Mouse (Mus musculus) spleen, postnatal 10 days (tissue): Measurements from ENCODE around the gene Gpr155.
A peak's percentile ranks its signal among the peaks of the same experiment; 100 is the strongest.

Source experiments
- DNase-seq, 2 experiments: peaks; one replicate each; pipeline ENCODE4 v3.0.0; 2021 to 2022; ENCODE audit warnings: low spot score in 2 of 2

Gene Gpr155

DNA sequence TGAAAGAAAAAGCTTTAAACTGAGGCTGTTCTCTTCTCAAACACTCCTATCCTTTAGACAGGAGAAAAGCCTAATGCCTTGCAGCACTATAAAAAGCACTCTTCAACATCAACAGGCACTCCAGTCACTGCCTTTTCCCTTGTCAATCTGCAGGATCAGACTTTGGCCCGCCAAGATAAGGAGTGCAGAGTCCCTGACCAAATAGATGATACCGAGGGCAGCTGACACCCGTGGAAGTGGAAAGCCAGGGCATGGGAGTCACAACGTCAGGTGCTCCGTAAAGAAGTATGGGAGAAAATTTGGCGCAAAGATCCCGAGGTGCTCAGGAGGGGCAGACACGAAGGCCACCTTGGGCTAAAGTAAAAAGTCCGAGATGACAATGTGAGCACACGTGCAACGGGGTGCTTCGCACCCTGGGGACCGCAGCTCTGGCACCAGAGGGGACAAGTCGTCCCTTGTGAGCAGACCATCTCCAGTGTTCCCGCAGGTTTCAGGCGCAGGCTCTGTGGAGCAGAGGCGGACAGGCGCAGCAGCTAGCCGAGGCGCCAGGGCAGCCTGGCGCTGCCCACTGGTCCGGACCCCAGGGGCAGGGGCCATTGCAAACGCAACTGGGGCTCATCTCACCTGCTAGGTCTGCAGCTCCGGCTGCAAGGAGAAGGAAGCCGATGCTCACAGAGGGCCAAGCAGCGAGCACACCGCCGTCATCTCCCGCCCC lies 574 bp downstream of the Gpr155 start:
- no peak for DNase-seq

DNA sequence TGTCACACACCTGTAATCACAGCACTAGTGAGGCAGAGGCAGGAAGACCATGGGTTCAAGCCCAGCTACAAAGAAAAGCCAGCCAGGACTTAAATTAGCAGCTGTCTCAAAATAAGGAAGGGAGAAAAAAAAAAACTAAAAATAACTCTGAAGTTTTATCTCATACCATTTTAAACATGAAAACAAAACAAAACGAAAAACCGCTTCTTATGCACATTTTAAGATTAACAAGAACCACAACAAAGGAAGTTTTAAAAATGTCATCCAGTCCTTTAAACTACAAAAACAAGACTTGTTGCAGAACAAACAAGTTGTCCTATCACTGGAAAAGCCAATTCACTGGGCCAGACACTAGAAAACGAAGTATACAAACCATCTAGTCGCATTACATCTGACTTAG lies 1.2 kb downstream of the Gpr155 start:
- no peak for DNase-seq

GRCm38 (mm10) chr2:73380298-73380975 lies 5.9 kb downstream of the Gpr155 start:
- peak in 1 of 2 experiments; percentile 7 for DNase-seq

DNA sequence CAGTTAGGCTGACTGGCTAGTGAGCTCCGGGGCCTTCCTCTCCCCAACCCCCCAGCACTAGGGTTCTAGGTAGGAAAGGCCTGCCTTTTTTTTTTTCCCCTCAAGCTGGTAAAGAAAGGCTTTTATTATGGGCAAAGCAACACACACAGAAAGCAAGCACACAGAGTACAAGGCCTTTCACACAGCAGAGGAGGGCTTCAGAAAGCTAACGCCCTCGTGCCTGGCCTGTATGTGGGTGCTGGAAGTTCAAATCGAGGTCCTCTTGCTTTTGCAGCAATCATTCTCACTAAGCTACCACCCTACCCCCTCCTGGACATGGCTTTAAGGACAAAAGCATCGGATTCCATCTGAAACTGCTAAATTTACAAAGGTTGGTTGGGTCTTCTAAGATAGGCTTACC lies 6.7 kb downstream of the Gpr155 start:
- DNase-seq = no peak

DNA sequence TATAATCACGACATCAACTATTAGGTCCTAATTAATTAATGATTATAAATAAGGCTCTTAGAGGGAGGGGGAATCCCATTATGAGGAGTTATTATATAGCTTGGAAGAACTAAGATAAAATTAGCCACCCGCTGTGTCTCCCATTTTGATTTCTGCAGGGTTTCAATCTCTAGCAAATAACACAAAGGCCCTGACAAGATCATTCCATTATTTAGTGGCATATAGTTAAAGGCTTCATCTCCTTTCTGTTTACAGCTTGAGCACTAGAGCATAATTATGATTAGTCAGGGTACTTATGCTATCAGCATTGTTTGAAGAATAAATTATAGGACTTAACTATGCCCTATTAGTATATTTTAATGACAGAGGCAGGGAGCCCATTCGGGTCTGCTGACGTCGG lies 8.0 kb downstream of the Gpr155 start:
- no peak for DNase-seq

DNA sequence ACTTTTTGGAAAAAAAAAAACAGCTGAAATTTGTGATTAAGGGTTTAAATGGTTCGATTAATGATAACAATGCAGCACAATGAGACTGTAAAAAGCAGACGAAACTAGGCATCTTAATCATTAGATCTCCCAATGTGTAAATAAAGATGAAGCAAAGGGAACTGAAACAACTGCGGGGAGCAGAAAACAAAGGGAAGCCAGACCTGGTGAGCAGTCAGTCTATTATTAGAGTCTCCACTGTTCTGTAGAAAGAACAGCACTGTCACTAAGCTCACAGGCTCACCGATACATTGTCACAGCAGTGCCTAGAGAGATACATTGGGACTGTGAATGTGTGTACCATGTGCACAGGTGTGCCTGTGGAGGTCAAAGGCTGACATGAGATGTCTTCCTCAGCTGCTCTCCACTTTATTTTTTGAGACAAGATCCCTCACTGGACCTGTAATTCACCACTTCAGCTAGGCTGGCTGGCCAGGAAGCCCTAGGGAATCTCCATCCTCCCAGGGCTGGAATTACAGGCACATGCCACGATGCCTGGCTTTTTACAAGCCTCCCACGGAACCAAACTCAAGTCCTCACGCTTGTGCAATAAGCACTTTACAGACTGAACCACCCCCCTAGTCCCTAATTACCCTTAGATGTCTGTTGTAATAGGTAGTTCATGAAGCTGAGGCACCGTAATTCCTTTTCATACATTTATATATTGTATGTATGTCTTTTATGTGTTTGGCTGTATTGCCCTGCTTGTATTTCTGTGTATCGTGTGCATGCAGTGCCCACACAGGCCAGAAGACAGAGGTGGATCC lies 14.6 kb downstream of the Gpr155 start:
- no peak for DNase-seq

GRCm38 (mm10) chr2:73363448-73363847 lies 22.9 kb downstream of the Gpr155 start:
- DNase-seq = no peak

DNA sequence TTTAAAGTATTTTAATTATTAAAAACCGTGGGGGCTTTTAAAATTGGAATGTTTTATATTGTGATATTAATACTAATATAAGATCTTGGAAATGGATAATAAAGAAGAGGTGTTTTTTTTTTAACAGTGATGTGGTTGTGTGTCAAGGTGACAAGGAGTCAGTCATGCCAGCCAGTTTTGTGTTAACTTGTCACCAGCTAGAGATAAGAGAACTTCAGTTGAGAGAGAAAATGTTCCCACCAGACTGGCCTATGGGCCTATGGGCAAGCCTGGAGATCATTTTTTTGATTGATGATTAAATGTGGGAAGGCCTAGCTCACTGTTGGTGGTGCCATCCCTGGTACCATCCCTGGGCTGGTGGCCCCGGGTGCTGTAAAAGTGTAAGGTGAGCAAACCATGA lies 25.8 kb downstream of the Gpr155 start:
- DNase-seq = no peak

DNA sequence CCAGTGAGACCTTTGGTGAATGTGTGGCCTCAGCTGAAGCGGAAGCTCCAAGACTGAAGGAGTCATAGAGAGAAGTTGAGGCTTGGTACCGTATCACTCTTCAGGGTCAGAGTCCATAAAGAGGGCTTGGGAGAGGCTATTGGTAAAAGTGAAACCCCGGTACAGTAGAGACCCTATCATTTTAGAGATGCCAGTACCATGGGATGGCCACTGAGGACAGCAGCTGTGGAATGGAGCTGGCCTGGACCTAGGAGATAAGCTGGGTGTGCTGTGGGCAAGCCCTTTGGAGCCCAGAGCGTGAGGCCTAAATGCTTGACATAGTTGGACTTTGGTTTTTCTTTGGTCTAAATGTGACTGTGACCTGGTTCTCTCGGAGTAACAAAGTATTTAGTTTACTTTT lies 26.4 kb downstream of the Gpr155 start:
- peak; percentile 60 to 77 for DNase-seq

DNA sequence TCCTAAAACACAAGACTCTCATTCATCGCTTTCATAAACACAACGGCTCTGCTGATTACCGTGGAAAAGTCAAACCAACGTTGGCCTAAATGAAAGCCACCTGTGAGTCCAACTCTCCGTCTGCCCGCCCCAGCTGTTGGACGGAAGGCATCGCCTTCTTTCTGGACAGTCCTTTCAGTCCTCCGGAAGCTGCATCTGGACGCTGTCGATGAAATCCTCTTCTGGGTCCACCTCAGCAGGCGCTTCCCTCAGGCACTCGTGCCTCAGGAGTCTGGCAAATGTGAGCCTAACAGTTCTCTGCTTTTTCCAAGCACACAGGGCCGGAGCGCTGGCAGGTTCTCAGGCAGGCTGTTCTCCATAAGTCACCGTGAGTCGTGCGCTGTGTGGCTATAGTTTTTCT lies 29.4 kb downstream of the Gpr155 start:
- no peak for DNase-seq

DNA sequence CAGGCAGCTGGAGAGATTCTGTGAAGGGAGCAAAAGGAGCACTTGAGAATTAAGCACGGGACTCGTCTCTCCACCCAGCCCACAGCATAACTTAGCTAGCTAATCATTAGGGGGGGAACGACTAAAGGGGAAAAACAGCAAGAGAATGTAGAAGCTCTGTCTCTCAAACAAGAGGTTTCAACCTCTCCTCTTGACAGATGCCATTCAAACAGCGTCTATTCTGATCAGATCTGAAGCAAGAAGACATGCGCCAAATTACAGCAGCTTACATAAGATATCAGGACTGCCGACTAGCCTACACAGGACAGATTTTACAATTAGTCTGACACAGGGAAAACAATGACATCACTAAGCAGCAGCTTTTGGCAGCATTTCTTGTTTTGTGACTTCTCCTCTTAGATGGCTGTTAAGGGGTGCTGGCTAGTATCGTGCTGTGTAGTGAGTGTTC lies 34.4 kb downstream of the Gpr155 start:
- no peak for DNase-seq

DNA sequence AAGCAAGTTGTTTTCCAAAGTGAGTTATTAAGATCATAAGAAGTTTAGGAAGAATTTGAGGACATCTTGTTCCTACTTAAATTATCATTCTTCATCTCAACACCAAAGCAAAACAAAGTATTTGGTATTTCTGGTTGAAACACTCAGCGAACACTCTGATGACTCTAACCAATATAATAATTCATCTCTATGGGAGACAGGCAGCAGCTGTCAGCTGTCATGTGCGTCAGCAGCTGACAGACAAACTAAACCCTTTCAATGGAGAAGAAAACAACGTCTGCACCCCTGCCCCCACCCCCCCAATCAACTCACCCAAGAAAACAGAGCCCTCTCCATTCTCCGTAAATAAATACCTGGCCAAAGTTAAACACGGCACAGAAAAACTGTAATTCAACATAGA lies 34.9 kb downstream of the Gpr155 start:
- no peak for DNase-seq

GRCm38 (mm10) chr2:73348221-73348620 lies 38.2 kb downstream of the Gpr155 start:
- no peak for DNase-seq

GRCm38 (mm10) chr2:73347766-73348165 lies 38.6 kb downstream of the Gpr155 start:
- no peak for DNase-seq

DNA sequence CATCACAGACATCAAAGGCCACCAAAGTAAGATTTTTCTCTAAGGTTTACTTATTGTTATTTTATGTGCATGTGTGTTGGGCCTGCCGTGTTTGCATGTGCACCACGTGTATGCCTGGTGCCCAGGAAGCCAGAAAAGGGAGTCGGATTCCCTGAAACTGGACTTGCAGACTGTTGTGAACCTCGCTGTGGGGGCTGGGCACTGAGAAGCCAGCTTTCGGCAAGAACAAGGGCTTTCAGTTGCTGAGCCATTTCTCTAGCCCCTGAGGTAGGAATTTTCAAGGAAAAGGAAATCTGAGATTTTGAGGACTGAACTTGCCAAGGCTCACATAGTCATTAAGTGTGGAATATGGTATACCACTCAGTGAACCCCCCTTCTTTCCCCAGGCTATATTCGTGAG lies 39.2 kb downstream of the Gpr155 start:
- no peak for DNase-seq

- no peak for DNase-seq
These were observed 39.9 kb downstream of the Gpr155 start for GRCm38 (mm10) chr2:73346345-73347086.

- DNase-seq = no peak
These were observed 41.2 kb downstream of the Gpr155 start for GRCm38 (mm10) chr2:73345204-73345603.

DNA sequence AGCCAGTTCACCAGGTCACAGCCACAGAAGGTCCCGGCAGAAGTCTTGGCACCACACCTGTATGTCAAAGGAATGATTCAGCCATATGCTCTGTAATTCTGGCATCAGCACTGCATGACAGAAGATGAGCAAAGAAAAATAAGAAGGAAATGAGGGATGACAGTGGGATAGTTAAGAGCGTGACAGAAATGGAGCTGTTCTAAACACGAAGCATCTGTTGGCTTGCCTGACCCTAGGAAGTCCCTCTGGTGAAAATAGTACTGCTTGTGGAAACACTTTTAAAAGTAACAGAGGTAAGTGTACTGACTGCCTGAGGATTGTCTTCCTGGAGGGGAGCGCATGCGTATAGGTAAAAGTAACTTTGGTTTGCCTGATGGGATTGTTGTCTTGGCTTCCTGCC lies 42.7 kb downstream of the Gpr155 start:
- no peak for DNase-seq

DNA sequence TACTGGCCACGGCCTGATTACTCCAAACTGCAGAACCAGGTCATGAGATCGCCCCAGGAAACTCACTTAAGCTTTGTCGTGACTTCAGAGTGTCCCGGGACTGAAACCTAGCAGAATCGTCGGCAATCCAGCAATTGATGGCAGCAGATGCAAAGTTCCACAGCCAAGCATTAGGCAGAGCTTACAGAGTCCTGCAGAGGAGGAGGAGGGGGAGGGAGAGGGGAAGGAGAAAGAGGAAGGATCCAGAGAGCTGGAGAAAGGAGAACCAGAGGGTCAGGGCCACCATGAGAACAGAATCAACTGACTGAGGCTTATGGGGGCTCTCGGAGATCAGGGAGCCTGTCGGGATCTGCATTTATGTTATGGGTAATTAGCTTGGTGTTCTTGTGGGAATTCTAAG lies 48.0 kb downstream of the Gpr155 start:
- no peak for DNase-seq

GRCm38 (mm10) chr2:73335949-73336348 lies 50.4 kb downstream of the Gpr155 start:
- no peak for DNase-seq

GRCm38 (mm10) chr2:73325871-73326270 lies 60.5 kb downstream of the Gpr155 start:
- no peak for DNase-seq

- no peak for DNase-seq
These were observed 63.4 kb downstream of the Gpr155 start for GRCm38 (mm10) chr2:73322991-73323390.
